Mouse (Mus musculus): ENCODE measurements at regions not wholly inside any gene's neighbourhood (a gene's known extent, or its start where the extent isn't known, plus 50 kb on each side); places are given as distances from the start of the nearest gene placed in this dataset.
A peak's percentile ranks its signal among the peaks of the same experiment; 100 is the strongest.
"Not testable (repeated sequence)": the region's sequence is repeated elsewhere in the genome, so short reads cannot be mapped to it uniquely, and the experiment has no call there.

DNA sequence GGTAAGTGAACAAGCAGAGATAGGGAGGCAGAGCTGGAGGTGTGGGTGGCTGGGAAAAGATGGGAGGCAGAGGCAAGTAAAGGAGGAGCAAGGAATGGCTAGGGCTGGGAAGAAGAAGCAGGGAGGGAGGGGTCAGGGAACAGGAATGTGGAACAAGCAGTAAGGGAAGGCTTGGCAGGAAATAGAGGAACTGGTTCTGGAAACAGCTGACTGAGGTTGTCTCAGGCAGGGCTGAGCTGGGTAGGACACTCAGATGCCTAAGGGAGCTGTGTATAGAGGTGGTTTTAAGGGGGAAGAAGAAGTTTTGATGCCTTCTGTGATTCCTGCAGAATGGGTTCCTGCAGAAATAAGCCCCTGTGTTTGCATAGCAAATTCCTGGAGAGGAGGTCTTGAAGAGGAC, 92.7 kb downstream of the Nucb2 start:
- no peak for DNase-seq (ENCODE audit: extremely low read depth, low read depth)

DNA sequence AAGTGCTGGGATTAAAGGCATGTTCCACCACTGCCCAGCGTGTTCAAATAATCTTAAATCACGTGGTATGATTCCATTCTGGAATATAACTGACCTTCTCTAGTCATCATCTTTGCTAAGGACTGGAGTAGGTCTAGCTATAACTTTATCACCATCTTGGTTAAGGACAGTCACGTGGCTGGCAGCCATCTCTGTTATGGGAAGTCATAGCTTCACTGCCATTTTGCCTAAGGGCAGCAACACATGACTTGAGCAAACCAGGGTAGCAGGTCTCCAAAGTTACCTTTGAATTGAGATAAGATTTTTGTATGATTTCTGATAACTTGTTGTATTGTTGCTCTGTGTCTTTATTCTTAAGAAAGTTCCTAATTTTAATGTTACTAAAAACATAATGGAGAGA, 96.2 kb downstream of the Nucb2 start:
- DNase-seq (ENCODE audit: extremely low read depth, low read depth): no peak

GRCm38 (mm10) chr7:116603167-116603839, 99.1 kb downstream of the Nucb2 start:
- DNase-seq (ENCODE audit: extremely low read depth, low read depth): peak; percentile 69

DNA sequence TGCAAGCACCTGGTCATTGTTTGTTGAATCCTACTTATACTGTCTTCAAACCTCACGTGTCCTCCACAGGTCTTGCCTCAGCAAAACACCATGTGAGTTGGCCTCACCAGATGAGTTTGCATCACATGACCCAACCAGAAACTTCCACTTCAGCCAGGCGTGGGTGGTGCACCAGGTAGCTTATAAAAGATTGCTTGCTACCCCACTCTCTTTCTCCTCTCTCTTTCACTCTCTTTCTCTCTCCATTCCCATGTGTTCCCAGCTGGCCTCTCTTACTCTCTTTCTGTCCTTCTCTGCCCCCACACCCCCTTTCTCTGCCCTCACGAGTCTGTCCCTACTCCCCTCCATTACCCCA, 99.6 kb downstream of the Nucb2 start:
- no peak for DNase-seq (ENCODE audit: extremely low read depth, low read depth)

GRCm38 (mm10) chr7:116606255-116606654, 102.1 kb downstream of the Nucb2 start:
- DNase-seq (ENCODE audit: extremely low read depth, low read depth): no peak

DNA sequence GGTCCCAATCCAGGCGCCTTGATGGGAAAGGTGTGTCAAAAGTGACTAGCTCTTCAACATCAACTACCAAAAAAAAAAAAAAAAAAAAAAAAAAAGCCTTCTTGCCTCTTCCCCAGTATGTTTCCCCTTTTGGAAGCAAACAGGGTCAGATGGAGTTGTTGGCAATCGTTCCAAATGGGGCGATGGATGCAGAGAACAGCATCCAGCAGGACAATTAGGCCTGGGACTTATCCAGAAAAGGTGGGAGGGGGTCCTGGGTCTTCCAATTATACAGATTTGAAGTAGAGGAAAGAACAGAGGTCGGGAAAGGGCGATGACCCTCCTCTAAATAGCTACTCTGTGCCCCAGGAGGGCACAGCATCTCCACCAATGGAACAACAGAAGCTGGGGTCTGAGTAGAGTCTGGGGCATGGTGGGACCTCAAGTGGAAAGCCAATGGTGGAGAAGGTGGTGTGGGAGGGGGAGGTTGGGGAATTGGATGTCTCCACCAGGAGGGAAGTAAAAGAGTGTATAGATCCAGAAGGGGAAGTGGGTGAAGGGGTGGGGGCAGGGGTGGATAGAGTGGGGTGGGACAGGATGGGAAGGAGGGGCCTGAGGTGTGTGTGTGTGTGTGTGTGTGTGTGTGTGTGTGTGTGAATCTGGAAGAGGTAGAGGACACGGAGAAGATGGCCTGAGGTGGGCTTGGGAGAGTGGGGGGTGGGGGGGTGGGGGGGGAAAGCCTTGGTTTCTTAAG, 102.7 kb downstream of the Nucb2 start:
- DNase-seq (ENCODE audit: extremely low read depth, low read depth): no peak

DNA sequence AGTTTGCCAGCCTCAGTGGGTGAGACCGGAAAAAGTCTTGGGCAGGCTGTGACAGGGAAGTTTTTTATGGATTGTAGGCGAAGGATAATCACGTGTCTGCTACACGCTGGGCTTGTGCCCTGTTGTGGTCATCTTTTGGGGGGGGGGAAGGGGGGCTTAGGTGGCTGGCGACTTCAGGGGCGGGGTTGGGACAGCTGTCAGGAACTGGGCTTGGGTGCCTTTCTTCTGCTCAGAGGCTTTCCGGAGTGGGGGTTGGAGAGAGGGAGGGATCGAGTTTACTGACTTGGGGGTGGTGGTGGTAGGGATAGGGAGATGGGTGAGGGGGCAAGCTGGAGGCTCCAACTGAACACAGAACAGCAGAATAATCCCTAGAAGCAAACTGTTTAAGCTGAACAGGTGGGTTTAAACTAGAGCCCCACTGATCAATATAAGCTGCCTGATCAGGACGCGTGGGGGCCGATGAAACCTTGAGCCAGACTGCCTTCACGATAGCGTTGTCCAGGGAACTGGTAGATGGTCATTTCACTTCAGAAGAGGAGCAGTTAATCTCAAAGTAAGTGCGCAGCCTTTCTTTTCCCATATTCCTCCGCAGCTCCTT, 103.6 kb downstream of the Nucb2 start:
- no peak for DNase-seq (ENCODE audit: extremely low read depth, low read depth)

DNA sequence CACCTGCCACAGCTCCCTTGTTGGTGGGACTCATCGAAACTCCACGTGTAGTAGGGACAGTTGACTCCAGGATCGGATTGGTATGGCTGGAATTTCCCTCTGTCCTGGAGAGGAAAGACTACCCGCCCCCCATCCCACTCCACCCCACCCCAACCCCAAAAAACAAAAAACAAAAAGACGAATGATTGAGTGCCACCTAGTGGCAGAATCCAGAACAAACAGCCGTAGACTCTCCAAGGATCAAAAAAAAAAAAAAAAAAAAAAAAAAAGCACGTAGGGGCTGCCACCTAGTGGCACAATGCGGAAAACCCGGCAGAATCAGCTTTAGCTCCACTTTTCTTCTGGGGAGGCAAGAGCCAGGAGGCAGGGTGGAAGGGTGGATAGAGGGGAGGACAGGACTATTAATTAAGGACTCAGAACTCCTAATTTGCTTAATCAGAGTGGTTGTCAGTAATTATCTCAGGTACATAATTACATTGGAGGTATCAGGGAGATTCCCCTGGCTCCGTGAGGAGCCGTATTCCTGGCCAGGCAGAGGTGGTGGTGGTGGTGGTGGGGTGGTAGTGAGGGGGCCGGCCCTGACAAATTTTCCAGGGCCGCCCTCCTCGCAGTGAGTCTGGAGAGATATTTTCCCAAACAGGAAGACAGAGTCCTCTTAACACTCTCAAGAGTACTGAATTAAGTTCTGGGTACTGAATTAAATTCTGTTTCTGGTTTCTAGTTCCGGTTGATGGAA, 104.3 kb downstream of the Nucb2 start:
- peak; percentile 41 for DNase-seq (ENCODE audit: extremely low read depth, low read depth)

DNA sequence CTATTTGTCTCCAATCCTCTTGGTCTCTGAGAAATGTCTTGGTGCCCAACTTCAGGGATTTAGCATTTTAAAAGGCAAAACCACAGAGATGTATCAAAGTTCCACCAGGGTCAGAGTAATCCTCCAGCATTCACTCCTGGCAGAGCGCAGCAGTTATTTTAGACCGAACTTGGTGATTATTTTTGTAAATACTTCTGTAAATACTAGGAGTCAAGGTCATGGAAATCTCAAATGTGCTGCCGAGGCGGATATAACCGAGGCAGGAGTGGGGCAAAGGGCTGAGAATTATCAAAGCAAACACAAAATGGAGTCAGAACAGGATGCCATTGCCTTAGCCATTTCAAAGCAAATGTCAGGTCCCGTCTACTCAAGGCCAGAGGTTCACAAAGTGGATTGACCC, 105.2 kb downstream of the Nucb2 start:
- no peak for DNase-seq (ENCODE audit: extremely low read depth, low read depth)

GRCm38 (mm10) chr7:116609906-116610305, 105.7 kb downstream of the Nucb2 start:
- DNase-seq (ENCODE audit: extremely low read depth, low read depth): no peak

GRCm38 (mm10) chr7:116615984-116616383, 111.8 kb downstream of the Nucb2 start:
- no peak for DNase-seq (ENCODE audit: extremely low read depth, low read depth)

GRCm38 (mm10) chr7:116619636-116620035, 115.5 kb downstream of the Nucb2 start:
- DNase-seq (ENCODE audit: extremely low read depth, low read depth): no peak

DNA sequence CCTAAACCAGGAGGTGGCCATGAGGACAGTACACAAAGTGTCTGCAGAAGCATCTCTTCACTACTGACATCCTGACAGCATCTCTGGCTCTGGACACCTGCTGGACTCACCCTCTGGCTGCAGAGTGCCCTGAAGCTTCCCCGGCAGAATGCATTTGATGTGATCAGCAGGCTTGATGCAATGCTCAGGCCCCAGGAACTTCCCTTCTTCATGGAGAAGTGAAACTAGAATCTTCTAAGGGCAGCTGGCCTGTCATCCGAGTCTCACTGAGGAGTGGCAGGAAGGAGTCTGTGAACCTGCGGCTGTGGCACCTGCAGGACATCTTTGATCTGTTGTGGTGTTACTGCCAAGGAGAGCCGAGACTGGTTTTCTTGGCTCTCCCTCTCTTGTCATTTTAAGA, 116.2 kb downstream of the Nucb2 start:
- no peak for DNase-seq (ENCODE audit: extremely low read depth, low read depth)

DNA sequence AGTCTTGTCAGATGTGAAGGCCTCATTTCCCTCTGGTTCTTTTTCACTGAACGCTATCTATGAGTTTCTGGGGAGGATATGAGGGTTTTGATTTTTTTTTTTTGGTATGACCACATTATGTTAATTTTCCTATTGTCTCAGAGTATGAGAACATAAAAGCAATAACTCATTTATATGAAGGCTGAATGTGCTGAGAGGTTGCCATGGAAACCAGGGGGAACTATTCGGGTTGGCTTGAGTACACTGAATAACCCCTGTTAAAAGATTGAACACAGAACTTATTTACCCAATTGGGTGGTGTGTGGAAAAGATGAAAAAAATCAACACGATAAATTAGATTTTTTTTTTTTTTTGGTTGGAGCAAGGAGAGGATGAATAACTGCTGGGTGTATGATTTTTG, 129.0 kb downstream of the Nucb2 start:
- no peak for DNase-seq (ENCODE audit: extremely low read depth, low read depth)

DNA sequence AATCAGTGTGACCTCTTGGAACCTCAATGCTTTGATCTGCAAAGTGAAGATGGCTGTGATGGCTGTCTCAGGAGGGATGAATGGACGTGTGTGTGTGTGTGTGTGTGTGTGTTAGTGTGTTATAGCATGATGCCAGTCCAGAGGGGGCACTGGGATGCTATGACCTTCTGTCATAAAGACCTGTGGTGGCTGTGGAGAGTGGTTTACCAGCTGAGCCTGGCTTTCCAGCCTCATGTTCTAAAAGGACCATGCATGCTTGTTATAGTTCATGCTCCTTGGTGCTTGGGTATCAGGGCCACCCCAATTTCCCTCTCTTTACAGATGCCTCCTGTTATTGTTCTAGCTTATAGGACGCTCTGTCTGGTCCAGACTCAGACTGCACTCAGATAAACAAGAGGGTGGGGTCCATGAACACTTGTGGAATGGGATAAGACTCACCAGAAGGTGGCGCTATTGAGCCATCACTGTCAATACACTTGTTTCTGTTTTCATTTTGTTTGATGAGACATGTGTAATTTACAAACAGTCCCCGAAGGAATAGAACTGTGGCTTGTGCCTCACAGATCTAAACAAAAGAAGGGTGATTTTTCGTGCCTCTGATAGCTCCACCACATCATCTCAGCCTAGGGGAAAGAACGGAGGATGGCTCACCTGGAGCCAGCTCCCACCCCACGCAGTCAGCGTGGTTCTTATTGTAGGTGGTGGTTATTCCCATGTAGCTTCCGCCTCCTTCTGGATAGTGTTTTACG, 140.9 kb downstream of the Nucb2 start:
- peak; percentile 36 for DNase-seq (ENCODE audit: extremely low read depth, low read depth)

DNA sequence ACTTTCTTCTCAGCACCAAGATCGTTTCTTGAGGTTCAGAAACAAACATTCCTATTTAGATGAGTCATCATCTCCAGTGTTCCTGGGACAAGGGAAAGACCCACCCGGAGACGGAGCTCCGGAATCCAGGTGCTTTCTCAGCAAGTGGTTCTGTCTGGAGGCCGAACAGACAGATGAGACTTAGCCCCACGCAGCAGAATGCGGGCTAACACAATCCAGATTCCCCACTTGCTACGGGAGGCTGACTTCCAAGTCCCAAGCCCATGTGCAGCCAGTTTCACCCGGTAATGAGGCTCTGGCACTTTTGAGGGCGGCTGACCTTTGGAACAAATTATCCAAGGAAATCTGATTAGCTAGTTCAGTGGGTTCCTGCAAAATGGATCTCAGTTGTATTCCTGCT, 150.3 kb downstream of the Nucb2 start:
- DNase-seq (ENCODE audit: extremely low read depth, low read depth): no peak

- DNase-seq (ENCODE audit: extremely low read depth, low read depth): not testable (repeated sequence)
Measured at GRCm38 (mm10) chr7:116657040-116657439, 152.9 kb downstream of the Nucb2 start.

- DNase-seq (ENCODE audit: extremely low read depth, low read depth): no peak
Measured at GRCm38 (mm10) chr7:116665581-116665980, 161.4 kb downstream of the Nucb2 start.

- no peak for DNase-seq (ENCODE audit: extremely low read depth, low read depth)
Measured at GRCm38 (mm10) chr7:116674199-116675019, 170.2 kb downstream of the Nucb2 start.

DNA sequence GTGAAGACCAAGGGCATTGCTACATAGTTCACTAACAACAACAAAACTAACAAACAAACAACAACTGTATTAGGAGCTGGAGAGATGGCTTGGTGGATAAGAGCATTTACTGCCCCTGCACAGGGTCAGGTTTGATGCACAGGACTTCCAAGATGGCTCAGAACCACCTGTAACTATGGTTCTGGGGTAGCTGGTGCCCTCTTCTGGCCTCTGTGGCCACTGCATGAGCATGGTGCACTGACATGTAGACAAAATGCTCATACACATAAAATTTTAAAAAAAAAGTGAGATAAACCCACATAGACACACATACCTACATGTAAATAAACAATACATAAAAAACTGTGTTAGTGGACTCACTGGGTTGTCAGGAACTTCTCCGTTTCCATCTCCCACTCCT, 172.5 kb downstream of the Nucb2 start:
- no peak for DNase-seq (ENCODE audit: extremely low read depth, low read depth)

GRCm38 (mm10) chr7:116679195-116679594, 175.0 kb downstream of the Nucb2 start:
- no peak for DNase-seq (ENCODE audit: extremely low read depth, low read depth)
